Mouse (Mus musculus) megakaryocyte, embryonic 14.5 days (primary cell): ENCODE results near the gene Cbx7. TPM values are rescaled to one million over a fixed set of nuclear protein-coding genes. Genes with fewer than 3 reads are reported as not detected.

Source experiments
- H3K27me3 ChIP-seq: replicated peaks from 2 replicates; pipeline ENCODE3; 2012; ENCODE audit warnings: inconsistent platforms
- H3K36me3 ChIP-seq: replicated peaks from 2 replicates; pipeline ENCODE3; 2012; ENCODE audit warnings: low read length, inconsistent platforms, mixed read lengths
- H3K4me1 ChIP-seq: 2 replicates; pipeline ENCODE4 v1.6.1; 2012; ENCODE audit warnings: inconsistent platforms
- H3K4me3 ChIP-seq: replicated peaks from 2 replicates; pipeline ENCODE3; 2012; ENCODE audit warnings: moderate library complexity, mild to moderate bottlenecking, inconsistent platforms
- H3K9me3 ChIP-seq: 2 replicates; pipeline ENCODE4 v1.6.1; 2012; ENCODE audit warnings: inconsistent platforms
- FLI1 ChIP-seq: IDR thresholded peaks from 2 replicates; pipeline ENCODE4 v1.6.1; 2012; ENCODE audit warnings: low read length, inconsistent platforms, mixed read lengths
- GATA1 ChIP-seq: IDR thresholded peaks from 3 replicates; pipeline ENCODE4 v1.6.1; 2012; ENCODE audit warnings: mixed read lengths, low read length, inconsistent platforms, borderline replicate concordance
- polyA plus RNA-seq: library from polyadenylated mRNA; stranded (reverse); fragments of >175 nt; gene quantifications from 2 replicates; pipeline ENCODE4 v1.2.3, GENCODE M21; 2012; ENCODE audit warnings: low replicate concordance; ENCODE audit not compliant: insufficient read depth

Gene Cbx7
- polyA plus RNA-seq, 1 experiment, result 5.7 TPM

- H3K4me1 ChIP-seq, result peaks cover 85% of the 10 kb centered on the region
Measured at GRCm38 (mm10) chr15:79951730-79952503, 19.0 kb downstream of the Cbx7 start.

GRCm38 (mm10) chr15:79951226-79951625 lies 19.7 kb downstream of the Cbx7 start:
- Histone ChIP-seq H3K4me1 (peaks cover 86% of the 10 kb centered on the region), H3K27me3 (no peaks in the 10 kb centered on the region)
- TF ChIP-seq GATA1 (no peak), FLI1 (no peak)

More at GRCm38 (mm10) chr15:79951730-79952503, 19.0 kb downstream of the Cbx7 start:
- H3K4me3 ChIP-seq, result no peak overlapping the region
- H3K36me3 ChIP-seq, result peaks cover 14% of the 10 kb centered on the region
- no peaks in the 10 kb centered on the region for H3K9me3 ChIP-seq
- TF ChIP-seq GATA1, result no peak
- TF ChIP-seq FLI1, result no peak
- no peaks in the 10 kb centered on the region for H3K27me3 ChIP-seq

GRCm38 (mm10) chr15:79950250-79951025 lies 20.5 kb downstream of the Cbx7 start:
- no peak for TF ChIP-seq FLI1
- TF ChIP-seq GATA1, result no peak
- Histone ChIP-seq H3K4me3 (peak overlapping the region; percentile 89), H3K9me3 (no peaks in the 10 kb centered on the region), H3K27me3 (no peaks in the 10 kb centered on the region), H3K4me1 (peaks cover 84% of the 10 kb centered on the region), H3K36me3 (peaks cover 17% of the 10 kb centered on the region)

More at GRCm38 (mm10) chr15:79951226-79951625, 19.7 kb downstream of the Cbx7 start:
- H3K4me3 ChIP-seq, result peak overlapping the region; percentile 25
- H3K9me3 ChIP-seq, result no peaks in the 10 kb centered on the region
- H3K36me3 ChIP-seq, result peaks cover 17% of the 10 kb centered on the region

- Histone ChIP-seq H3K9me3 (peaks cover 7% of the 10 kb centered on the region; the same call in 1 of the 2 replicates), H3K27me3 (peaks cover 11% of the 10 kb centered on the region), H3K4me1 (peaks cover 71% of the 10 kb centered on the region), H3K36me3 (peaks cover 24% of the 10 kb centered on the region), H3K4me3 (no peak overlapping the region)
- TF ChIP-seq FLI1, result no peak
- no peak for TF ChIP-seq GATA1
Measured at GRCm38 (mm10) chr15:79947681-79948080, 23.2 kb downstream of the Cbx7 start.

- Histone ChIP-seq H3K4me1 (peaks cover 62% of the 10 kb centered on the region), H3K27me3 (peaks cover 15% of the 10 kb centered on the region), H3K9me3 (peaks cover 7% of the 10 kb centered on the region; the same call in 1 of the 2 replicates), H3K36me3 (peaks cover 27% of the 10 kb centered on the region), H3K4me3 (no peak overlapping the region)
- TF ChIP-seq GATA1 (no peak), FLI1 (no peak)
Measured at GRCm38 (mm10) chr15:79946790-79947189, 24.1 kb downstream of the Cbx7 start.

GRCm38 (mm10) chr15:79946022-79946421 lies 24.9 kb downstream of the Cbx7 start:
- TF ChIP-seq FLI1 (no peak), GATA1 (no peak)
- H3K4me3 ChIP-seq, result peak overlapping the region; percentile 75
- H3K27me3 ChIP-seq, result peaks cover 15% of the 10 kb centered on the region
- H3K36me3 ChIP-seq, result peaks cover 27% of the 10 kb centered on the region
- peaks cover 60% of the 10 kb centered on the region for H3K4me1 ChIP-seq
- H3K9me3 ChIP-seq, result peaks cover 7% of the 10 kb centered on the region; the same call in 1 of the 2 replicates

- H3K4me1 ChIP-seq, result peaks cover 54% of the 10 kb centered on the region
- peaks cover 27% of the 10 kb centered on the region for H3K36me3 ChIP-seq
- peaks cover 15% of the 10 kb centered on the region for H3K27me3 ChIP-seq
- H3K9me3 ChIP-seq, result peaks cover 7% of the 10 kb centered on the region; the same call in 1 of the 2 replicates
- no peak overlapping the region for H3K4me3 ChIP-seq
- no peak for TF ChIP-seq GATA1
- TF ChIP-seq FLI1, result no peak
Measured at GRCm38 (mm10) chr15:79944948-79945347, 26.0 kb downstream of the Cbx7 start.

- H3K27me3 ChIP-seq, result peaks cover 17% of the 10 kb centered on the region
- TF ChIP-seq GATA1, result no peak
- no peak for TF ChIP-seq FLI1
- H3K9me3 ChIP-seq, result peaks cover 7% of the 10 kb centered on the region; the same call in 1 of the 2 replicates
- H3K4me3 ChIP-seq, result no peak overlapping the region
- H3K4me1 ChIP-seq, result peaks cover 43% of the 10 kb centered on the region
- H3K36me3 ChIP-seq, result peaks cover 20% of the 10 kb centered on the region
Measured at GRCm38 (mm10) chr15:79943584-79943983, 27.3 kb downstream of the Cbx7 start.

GRCm38 (mm10) chr15:79942541-79942940 lies 28.4 kb downstream of the Cbx7 start:
- no peak for TF ChIP-seq GATA1
- no peak for TF ChIP-seq FLI1
- H3K27me3 ChIP-seq, result peaks cover 17% of the 10 kb centered on the region
- H3K4me1 ChIP-seq, result peaks cover 34% of the 10 kb centered on the region
- no peak overlapping the region for H3K4me3 ChIP-seq
- H3K36me3 ChIP-seq, result peaks cover 20% of the 10 kb centered on the region
- H3K9me3 ChIP-seq, result peaks cover 7% of the 10 kb centered on the region; the same call in 1 of the 2 replicates
